Mouse (Mus musculus): ENCODE measurements at regions not wholly inside any gene's neighbourhood (a gene's known extent, or its start where the extent isn't known, plus 50 kb on each side); places are given as distances from the start of the nearest gene placed in this dataset.
"Not testable (repeated sequence)": the region's sequence is repeated elsewhere in the genome, so short reads cannot be mapped to it uniquely, and the experiment has no call there.

DNA sequence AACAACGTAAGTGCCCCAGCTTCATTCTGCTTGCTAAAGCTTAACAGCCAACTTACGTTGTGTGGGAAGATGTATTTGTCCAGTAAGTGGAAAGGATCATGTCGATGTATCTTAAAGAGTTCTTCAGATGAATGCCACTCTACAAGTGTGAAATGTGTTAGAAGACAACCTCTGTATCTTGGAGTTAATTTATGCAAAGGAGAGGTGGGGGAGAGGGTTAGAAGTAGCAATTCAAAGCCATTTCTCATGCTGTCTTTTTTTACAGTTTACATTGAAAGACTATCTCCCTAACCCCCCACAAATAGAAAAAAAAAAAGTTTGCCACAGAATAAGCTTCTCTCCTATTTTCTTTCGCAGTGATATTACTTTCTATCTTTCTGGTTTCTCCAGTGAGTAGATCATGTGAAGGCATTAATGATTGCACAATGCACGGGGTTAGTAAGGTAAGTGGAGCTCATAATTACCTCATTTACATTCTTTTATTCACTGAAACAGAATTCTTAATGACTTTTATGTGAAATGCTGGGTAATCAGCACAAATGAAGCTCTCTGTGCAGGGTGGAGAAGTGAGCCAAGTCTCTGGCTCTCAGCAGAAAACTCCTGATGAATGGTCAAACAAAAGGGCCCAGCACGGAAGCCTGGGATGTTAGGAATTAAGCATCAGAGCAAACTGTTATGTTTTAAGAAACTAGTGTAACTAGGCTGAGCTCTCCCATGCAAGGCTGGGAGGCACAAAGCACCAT, 855.8 kb upstream of the Kirrel3 start:
- WGBS = 74% methylated on average over 6 of the region's 6 CpGs
- Histone ChIP-seq H3K9me3 (ENCODE audit: control insufficient read depth, low read length) (no peaks in the 10 kb centered on the region), H3K9ac (ENCODE audit: low read depth, low read length) (no peak overlapping the region), H3K27ac (ENCODE audit: low read length) (no peak overlapping the region), H3K4me3 (ENCODE audit: low read length) (no peak overlapping the region), H3K27me3 (replicated peaks; ENCODE audit: control insufficient read depth, insufficient read depth, low read length) (no peaks in the 10 kb centered on the region), H3K4me2 (ENCODE audit: low read depth, low read length) (no peak overlapping the region), H3K4me1 (ENCODE audit: control insufficient read depth, insufficient read depth, low read length) (no peaks in the 10 kb centered on the region), H3K36me3 (ENCODE audit: control insufficient read depth, insufficient read depth, low read length) (no peaks in the 10 kb centered on the region)
- ATAC-seq = no peak

- Histone ChIP-seq H3K4me1 (ENCODE audit: control insufficient read depth, insufficient read depth, low read length) (no peaks in the 10 kb centered on the region), H3K27ac (ENCODE audit: low read length) (no peak overlapping the region), H3K27me3 (replicated peaks; ENCODE audit: control insufficient read depth, insufficient read depth, low read length) (no peaks in the 10 kb centered on the region), H3K4me3 (ENCODE audit: low read length) (no peak overlapping the region), H3K9me3 (ENCODE audit: control insufficient read depth, low read length) (no peaks in the 10 kb centered on the region), H3K9ac (ENCODE audit: low read depth, low read length) (no peak overlapping the region), H3K4me2 (ENCODE audit: low read depth, low read length) (no peak overlapping the region), H3K36me3 (ENCODE audit: control insufficient read depth, insufficient read depth, low read length) (no peaks in the 10 kb centered on the region)
- no peak for ATAC-seq
- WGBS = 84% methylated on average over 5 of the region's 5 CpGs
Measured at GRCm38 (mm10) chr9:33662978-33663377, 822.7 kb upstream of the Kirrel3 start.

- H3K4me1 ChIP-seq (ENCODE audit: control insufficient read depth, insufficient read depth, low read length) = no peaks in the 10 kb centered on the region
- 51% methylated on average over 1 of the region's 1 CpGs for WGBS
- no peaks in the 10 kb centered on the region for H3K9me3 ChIP-seq (ENCODE audit: control insufficient read depth, low read length)
- H3K36me3 ChIP-seq (ENCODE audit: control insufficient read depth, insufficient read depth, low read length) = no peaks in the 10 kb centered on the region
- no peak overlapping the region for H3K9ac ChIP-seq (ENCODE audit: low read depth, low read length)
- no peak overlapping the region for H3K27ac ChIP-seq (ENCODE audit: low read length)
- H3K27me3 ChIP-seq (replicated peaks; ENCODE audit: control insufficient read depth, insufficient read depth, low read length) = no peaks in the 10 kb centered on the region
- H3K4me2 ChIP-seq (ENCODE audit: low read depth, low read length) = no peak overlapping the region
- ATAC-seq = no peak
- no peak overlapping the region for H3K4me3 ChIP-seq (ENCODE audit: low read length)
Measured at GRCm38 (mm10) chr9:33681129-33681528, 804.6 kb upstream of the Kirrel3 start.

- ATAC-seq = no peak
- 77% methylated on average over 4 of the region's 4 CpGs for WGBS
- no peaks in the 10 kb centered on the region for H3K9me3 ChIP-seq (ENCODE audit: control insufficient read depth, low read length)
- no peak overlapping the region for H3K9ac ChIP-seq (ENCODE audit: low read depth, low read length)
- no peaks in the 10 kb centered on the region for H3K4me1 ChIP-seq (ENCODE audit: control insufficient read depth, insufficient read depth, low read length)
- no peak overlapping the region for H3K4me2 ChIP-seq (ENCODE audit: low read depth, low read length)
- H3K27me3 ChIP-seq (replicated peaks; ENCODE audit: control insufficient read depth, insufficient read depth, low read length) = no peaks in the 10 kb centered on the region
- H3K36me3 ChIP-seq (ENCODE audit: control insufficient read depth, insufficient read depth, low read length) = no peaks in the 10 kb centered on the region
- no peak overlapping the region for H3K4me3 ChIP-seq (ENCODE audit: low read length)
- H3K27ac ChIP-seq (ENCODE audit: low read length) = no peak overlapping the region
Measured at GRCm38 (mm10) chr9:33691731-33692130, 794.0 kb upstream of the Kirrel3 start.

DNA sequence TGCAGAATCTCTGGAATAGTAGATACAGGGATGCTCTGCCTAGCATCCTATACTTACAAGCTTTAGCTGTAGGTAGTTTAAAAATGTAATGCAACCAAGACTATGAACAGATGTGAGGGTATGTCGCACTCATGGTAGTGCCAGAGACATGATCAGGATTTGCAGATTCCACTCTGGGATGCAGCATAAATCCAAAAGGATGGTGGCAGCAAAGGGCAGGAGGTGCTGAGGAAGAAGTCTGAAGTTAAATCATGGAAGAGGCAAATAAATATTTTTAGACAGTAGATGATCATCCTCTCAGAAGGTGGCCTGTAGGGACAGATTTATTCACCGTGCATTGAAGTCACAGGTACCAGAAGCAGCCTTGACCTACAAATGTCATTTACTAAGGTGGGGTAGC, 768.1 kb upstream of the Kirrel3 start:
- Histone ChIP-seq H3K27me3 (replicated peaks; ENCODE audit: control insufficient read depth, insufficient read depth, low read length) (no peaks in the 10 kb centered on the region), H3K4me1 (ENCODE audit: control insufficient read depth, insufficient read depth, low read length) (no peaks in the 10 kb centered on the region), H3K9ac (ENCODE audit: low read depth, low read length) (no peak overlapping the region), H3K27ac (ENCODE audit: low read length) (no peak overlapping the region), H3K36me3 (ENCODE audit: control insufficient read depth, insufficient read depth, low read length) (no peaks in the 10 kb centered on the region), H3K4me3 (ENCODE audit: low read length) (no peak overlapping the region), H3K4me2 (ENCODE audit: low read depth, low read length) (no peak overlapping the region), H3K9me3 (ENCODE audit: control insufficient read depth, low read length) (no peaks in the 10 kb centered on the region)
- ATAC-seq = no peak
- WGBS = 83% methylated on average over 2 of the region's 2 CpGs

- Histone ChIP-seq H3K27me3 (replicated peaks; ENCODE audit: control insufficient read depth, insufficient read depth, low read length) (no peaks in the 10 kb centered on the region), H3K4me3 (ENCODE audit: low read length) (no peak overlapping the region), H3K4me1 (ENCODE audit: control insufficient read depth, insufficient read depth, low read length) (no peaks in the 10 kb centered on the region), H3K27ac (ENCODE audit: low read length) (no peak overlapping the region), H3K9ac (ENCODE audit: low read depth, low read length) (no peak overlapping the region), H3K9me3 (ENCODE audit: control insufficient read depth, low read length) (no peaks in the 10 kb centered on the region), H3K4me2 (ENCODE audit: low read depth, low read length) (no peak overlapping the region), H3K36me3 (ENCODE audit: control insufficient read depth, insufficient read depth, low read length) (no peaks in the 10 kb centered on the region)
- 86% methylated on average over 1 of the region's 1 CpGs for WGBS
- ATAC-seq = no peak
Measured at GRCm38 (mm10) chr9:33724811-33725210, 760.9 kb upstream of the Kirrel3 start.

DNA sequence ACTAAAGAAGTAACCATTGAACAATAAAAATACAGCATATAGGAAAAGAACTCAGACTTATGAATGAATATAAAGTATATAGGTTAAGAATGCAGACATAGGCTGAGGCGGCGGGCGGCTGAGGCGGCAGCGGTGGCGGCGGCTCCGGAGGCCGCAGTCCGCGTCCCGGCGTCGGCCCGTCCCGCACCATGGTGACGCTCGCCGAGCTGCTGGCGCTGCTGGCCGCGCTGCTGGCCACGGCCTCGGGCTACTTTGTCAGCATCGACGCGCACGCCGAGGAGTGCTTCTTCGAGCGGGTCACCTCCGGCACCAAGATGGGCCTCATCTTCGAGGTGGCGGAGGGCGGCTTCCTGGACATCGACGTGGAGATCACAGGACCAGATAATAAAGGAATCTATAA, 757.6 kb upstream of the Kirrel3 start:
- not testable (repeated sequence) for H3K4me3 ChIP-seq (ENCODE audit: low read length); H3K27ac ChIP-seq (ENCODE audit: low read length); ATAC-seq; H3K4me1 ChIP-seq (ENCODE audit: control insufficient read depth, insufficient read depth, low read length); H3K9me3 ChIP-seq (ENCODE audit: control insufficient read depth, low read length); H3K36me3 ChIP-seq (ENCODE audit: control insufficient read depth, insufficient read depth, low read length); H3K27me3 ChIP-seq (replicated peaks; ENCODE audit: control insufficient read depth, insufficient read depth, low read length); H3K4me2 ChIP-seq (ENCODE audit: low read depth, low read length); H3K9ac ChIP-seq (ENCODE audit: low read depth, low read length)
- WGBS = 78% methylated on average over 16 of the region's 37 CpGs

DNA sequence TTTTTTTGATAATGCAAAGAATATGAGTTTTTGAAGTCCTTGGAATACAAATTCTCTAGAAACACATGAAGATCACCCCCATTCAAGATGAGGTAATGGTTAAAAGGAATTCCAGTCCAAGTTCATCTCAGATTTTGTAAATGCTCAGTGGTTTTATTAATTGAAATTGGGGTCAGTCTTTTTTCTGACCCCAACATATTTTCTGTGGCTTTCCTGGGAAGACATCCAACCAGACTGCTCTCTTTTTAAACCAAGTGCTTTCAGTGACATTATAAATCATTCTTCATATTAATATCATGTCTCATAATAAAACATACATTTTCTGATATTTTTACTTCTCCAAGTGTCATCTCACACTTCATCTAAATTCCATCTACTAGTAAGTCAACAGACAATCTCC, 725.0 kb upstream of the Kirrel3 start:
- no peaks in the 10 kb centered on the region for H3K36me3 ChIP-seq (ENCODE audit: control insufficient read depth, insufficient read depth, low read length)
- no peak overlapping the region for H3K4me3 ChIP-seq (ENCODE audit: low read length)
- H3K27ac ChIP-seq (ENCODE audit: low read length) = no peak overlapping the region
- no peaks in the 10 kb centered on the region for H3K4me1 ChIP-seq (ENCODE audit: control insufficient read depth, insufficient read depth, low read length)
- no peaks in the 10 kb centered on the region for H3K9me3 ChIP-seq (ENCODE audit: control insufficient read depth, low read length)
- H3K9ac ChIP-seq (ENCODE audit: low read depth, low read length) = no peak overlapping the region
- no peak overlapping the region for H3K4me2 ChIP-seq (ENCODE audit: low read depth, low read length)
- ATAC-seq = no peak
- H3K27me3 ChIP-seq (replicated peaks; ENCODE audit: control insufficient read depth, insufficient read depth, low read length) = no peaks in the 10 kb centered on the region

- H3K4me1 ChIP-seq (ENCODE audit: control insufficient read depth, insufficient read depth, low read length) = no peaks in the 10 kb centered on the region
- H3K36me3 ChIP-seq (ENCODE audit: control insufficient read depth, insufficient read depth, low read length) = no peaks in the 10 kb centered on the region
- no peak overlapping the region for H3K27ac ChIP-seq (ENCODE audit: low read length)
- no peaks in the 10 kb centered on the region for H3K9me3 ChIP-seq (ENCODE audit: control insufficient read depth, low read length)
- H3K4me3 ChIP-seq (ENCODE audit: low read length) = no peak overlapping the region
- H3K9ac ChIP-seq (ENCODE audit: low read depth, low read length) = no peak overlapping the region
- no peak overlapping the region for H3K4me2 ChIP-seq (ENCODE audit: low read depth, low read length)
- 83% methylated on average over 2 of the region's 2 CpGs for WGBS
- ATAC-seq = no peak
- no peaks in the 10 kb centered on the region for H3K27me3 ChIP-seq (replicated peaks; ENCODE audit: control insufficient read depth, insufficient read depth, low read length)
Measured at GRCm38 (mm10) chr9:33766235-33766634, 719.5 kb upstream of the Kirrel3 start.

DNA sequence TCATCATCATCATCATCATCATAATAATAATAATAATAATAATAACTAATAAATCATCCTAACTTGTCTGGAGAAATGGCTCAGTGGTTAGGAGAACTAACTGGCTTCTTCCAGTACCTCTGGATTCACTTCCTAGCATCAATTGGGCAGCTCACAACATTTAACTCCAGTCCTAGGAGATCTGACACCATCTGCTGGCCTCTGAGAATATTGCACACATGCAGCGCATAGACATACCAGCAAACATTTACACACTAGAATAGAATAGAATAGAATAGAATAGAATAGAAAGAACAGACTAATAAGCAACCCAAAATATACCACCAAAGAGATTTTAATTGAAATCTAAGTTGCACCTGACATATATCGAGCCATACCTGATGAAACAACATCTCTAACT, 715.9 kb upstream of the Kirrel3 start:
- ATAC-seq = no peak
- Histone ChIP-seq H3K27ac (ENCODE audit: low read length) (no peak overlapping the region), H3K9ac (ENCODE audit: low read depth, low read length) (no peak overlapping the region), H3K27me3 (replicated peaks; ENCODE audit: control insufficient read depth, insufficient read depth, low read length) (no peaks in the 10 kb centered on the region), H3K9me3 (ENCODE audit: control insufficient read depth, low read length) (no peaks in the 10 kb centered on the region), H3K4me1 (ENCODE audit: control insufficient read depth, insufficient read depth, low read length) (no peaks in the 10 kb centered on the region), H3K4me3 (ENCODE audit: low read length) (no peak overlapping the region), H3K4me2 (ENCODE audit: low read depth, low read length) (no peak overlapping the region), H3K36me3 (ENCODE audit: control insufficient read depth, insufficient read depth, low read length) (no peaks in the 10 kb centered on the region)
- WGBS = 93% methylated on average over 2 of the region's 2 CpGs
